Mouse (Mus musculus): ENCODE results near the gene Isoc2a.

The Isoc2a gene

DNA sequence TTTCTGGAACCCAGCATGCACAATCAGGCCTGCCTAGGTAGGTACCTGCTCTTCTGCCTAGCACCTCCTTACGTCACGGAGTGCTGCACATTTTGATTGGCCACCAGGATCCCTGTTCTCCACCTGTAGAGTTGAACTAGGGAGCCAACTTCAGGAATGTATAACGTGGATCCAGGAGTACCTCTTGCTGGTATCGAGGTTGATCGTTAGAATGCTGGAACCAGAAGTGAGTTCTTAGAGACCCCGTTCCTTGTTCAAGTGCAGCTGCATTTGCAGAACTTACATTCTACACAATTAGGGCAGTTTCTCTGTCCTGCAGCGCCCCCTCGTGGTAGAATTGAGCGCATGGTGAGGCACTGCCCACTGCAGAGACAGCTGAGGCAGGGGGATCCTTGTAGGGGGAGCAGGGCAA is 63.1 kb downstream of the Isoc2a start:
- DNase-seq (ENCODE audit: low spot score), result peak; percentile 71

DNA sequence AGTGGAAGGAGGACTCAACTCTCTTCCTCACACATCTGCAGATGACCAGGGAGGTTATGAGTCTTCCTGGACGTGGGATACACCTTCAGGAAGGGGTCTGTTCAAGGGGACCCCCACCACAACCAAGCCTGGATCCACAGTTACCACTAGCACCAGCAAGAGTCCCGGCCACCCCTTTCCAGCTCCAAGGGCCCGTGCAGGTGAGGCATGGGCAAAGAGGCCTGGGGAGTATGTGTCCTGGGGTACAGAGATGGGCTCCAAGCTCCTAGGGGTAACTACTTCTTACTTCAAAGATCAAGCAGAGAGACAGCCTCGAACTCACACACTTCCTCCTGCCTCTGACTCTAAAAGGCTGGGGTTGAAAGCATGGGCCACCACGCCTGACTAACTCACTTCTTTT is 65.7 kb downstream of the Isoc2a start:
- DNase-seq (ENCODE audit: low spot score), result no peak

DNA sequence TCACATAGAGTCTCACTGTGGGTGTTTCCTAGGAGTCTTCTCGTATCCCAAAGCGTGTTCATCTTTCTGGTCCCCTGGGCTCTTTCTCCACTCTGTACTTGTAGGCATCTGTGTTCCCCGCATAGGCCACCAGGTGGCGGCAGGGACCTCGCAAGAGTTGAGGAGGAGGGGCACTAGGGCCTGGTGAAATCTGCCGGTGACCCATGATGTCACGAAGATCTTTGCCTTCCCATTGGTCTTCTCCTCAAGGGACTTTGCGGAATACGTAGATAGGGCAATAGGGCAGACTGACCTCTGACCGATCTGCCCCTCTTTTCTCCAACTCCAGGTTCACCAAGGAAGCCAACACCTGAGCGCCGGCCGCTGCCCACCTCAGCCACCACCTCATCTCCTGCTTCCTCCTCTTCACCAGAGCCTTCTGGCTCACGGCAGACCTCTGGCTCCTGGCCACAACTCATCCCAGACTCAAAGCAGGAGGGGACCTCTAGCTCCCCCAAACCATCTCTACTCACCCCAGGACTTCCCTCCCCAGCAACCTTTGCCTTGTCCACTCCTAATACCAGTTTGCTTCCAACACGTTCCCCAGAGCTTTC is 66.4 kb downstream of the Isoc2a start:
- DNase-seq (ENCODE audit: low spot score), result peak; percentile 96
